Mouse (Mus musculus) heart, embryonic 13.5 days (tissue): ENCODE measurements at regions not wholly inside any gene's neighbourhood (a gene's known extent, or its start where the extent isn't known, plus 50 kb on each side); places are given as distances from the start of the nearest gene placed in this dataset.

Experiments
- ATAC-seq: fragments of 200-750 bp; cut with Nextera tagmentation; 2 replicates; pipeline ENCODE4 v1.8.0; 2017; ENCODE audit warnings: moderate TSS enrichment; ENCODE audit not compliant: insufficient number of reproducible peaks, low FRiP score, low TSS enrichment; ENCODE audit errors: extremely low read depth
- H3K27ac ChIP-seq: fragments of 300-500 bp; sonication (generic); replicated peaks from 2 replicates; pipeline ENCODE4 v1.5.1; 2015; ENCODE audit warnings: moderate library complexity, mild to moderate bottlenecking, inconsistent platforms
- H3K27me3 ChIP-seq: fragments of 300-500 bp; sonication (generic); replicated peaks from 2 replicates; pipeline ENCODE4 v1.6.1; 2015; ENCODE audit warnings: mild to moderate bottlenecking, inconsistent platforms
- H3K36me3 ChIP-seq: fragments of 300-500 bp; sonication (generic); 2 replicates; pipeline ENCODE4 v1.6.1; 2015; ENCODE audit warnings: mild to moderate bottlenecking, inconsistent platforms
- H3K4me1 ChIP-seq: fragments of 300-500 bp; sonication (generic); 2 replicates; pipeline ENCODE4 v1.6.1; 2015; ENCODE audit warnings: inconsistent platforms
- H3K4me2 ChIP-seq: fragments of 300-500 bp; sonication (generic); 2 replicates; pipeline ENCODE4 v1.6.1; 2015; ENCODE audit warnings: inconsistent platforms, mild to moderate bottlenecking, moderate library complexity
- H3K4me3 ChIP-seq: fragments of 300-500 bp; sonication (generic); 2 replicates; pipeline ENCODE4 v1.5.1; 2015; ENCODE audit warnings: moderate library complexity, mild to moderate bottlenecking, inconsistent platforms
- H3K9ac ChIP-seq: fragments of 300-500 bp; sonication (generic); 2 replicates; pipeline ENCODE4 v1.6.1; 2015; ENCODE audit warnings: inconsistent platforms, mild to moderate bottlenecking, moderate library complexity
- H3K9me3 ChIP-seq: fragments of 300-500 bp; sonication (generic); 2 replicates; pipeline ENCODE4 v1.6.1; 2016; ENCODE audit warnings: inconsistent platforms
- WGBS: fragments of 180-500 bp; shearing (Covaris S2); methylation state at CpG from one replicate; pipeline ENCODE4 v1.1.7; 2015; ENCODE audit warnings: mixed read lengths; 5-methylcytosine and 5-hydroxymethylcytosine counted together

GRCm38 (mm10) chr10:44755355-44755957 is 227.2 kb upstream of the Prdm1 start:
- 17% methylated on average over 6 of the region's 6 CpGs for WGBS
- H3K27me3 ChIP-seq = peaks cover 31% of the 10 kb centered on the region
- no peak for ATAC-seq
- no peak overlapping the region for H3K27ac ChIP-seq
- no peaks in the 10 kb centered on the region for H3K36me3 ChIP-seq
- no peak overlapping the region for H3K9ac ChIP-seq
- peaks cover 12% of the 10 kb centered on the region for H3K4me1 ChIP-seq
- no peak overlapping the region for H3K4me2 ChIP-seq
- no peak overlapping the region for H3K4me3 ChIP-seq
- no peaks in the 10 kb centered on the region for H3K9me3 ChIP-seq

- Histone ChIP-seq H3K9me3 (no peaks in the 10 kb centered on the region), H3K9ac (no peak overlapping the region), H3K4me3 (no peak overlapping the region), H3K27ac (no peak overlapping the region), H3K27me3 (peaks cover 31% of the 10 kb centered on the region), H3K4me1 (peaks cover 12% of the 10 kb centered on the region), H3K36me3 (no peaks in the 10 kb centered on the region), H3K4me2 (no peak overlapping the region)
- no peak for ATAC-seq
- 67% methylated on average over 4 of the region's 4 CpGs for WGBS
Measured at GRCm38 (mm10) chr10:44754930-44755329, 226.6 kb upstream of the Prdm1 start.

GRCm38 (mm10) chr10:44752719-44753390 is 224.6 kb upstream of the Prdm1 start:
- no peaks in the 10 kb centered on the region for H3K36me3 ChIP-seq
- peaks cover 29% of the 10 kb centered on the region for H3K27me3 ChIP-seq
- H3K27ac ChIP-seq = no peak overlapping the region
- no peak overlapping the region for H3K4me3 ChIP-seq
- peaks cover 12% of the 10 kb centered on the region for H3K4me1 ChIP-seq
- WGBS = 76% methylated on average over 8 of the region's 8 CpGs
- H3K4me2 ChIP-seq = no peak overlapping the region
- ATAC-seq = no peak
- no peaks in the 10 kb centered on the region for H3K9me3 ChIP-seq
- H3K9ac ChIP-seq = no peak overlapping the region

GRCm38 (mm10) chr10:44751061-44751460 is 222.8 kb upstream of the Prdm1 start:
- H3K4me2 ChIP-seq = no peak overlapping the region
- ATAC-seq = no peak
- peaks cover 12% of the 10 kb centered on the region for H3K4me1 ChIP-seq
- no peaks in the 10 kb centered on the region for H3K9me3 ChIP-seq
- H3K9ac ChIP-seq = no peak overlapping the region
- peaks cover 18% of the 10 kb centered on the region for H3K27me3 ChIP-seq
- H3K4me3 ChIP-seq = no peak overlapping the region
- WGBS = 79% methylated on average over 6 of the region's 6 CpGs
- no peaks in the 10 kb centered on the region for H3K36me3 ChIP-seq
- H3K27ac ChIP-seq = no peak overlapping the region

- no peak overlapping the region for H3K4me3 ChIP-seq
Measured at GRCm38 (mm10) chr10:44749206-44749605, 220.9 kb upstream of the Prdm1 start.

GRCm38 (mm10) chr10:44747419-44747818 is 219.1 kb upstream of the Prdm1 start:
- no peak overlapping the region for H3K4me2 ChIP-seq

More at GRCm38 (mm10) chr10:44749206-44749605, 220.9 kb upstream of the Prdm1 start:
- no peak overlapping the region for H3K4me2 ChIP-seq
- no peak for ATAC-seq
- H3K27me3 ChIP-seq = peaks cover 20% of the 10 kb centered on the region
- H3K36me3 ChIP-seq = no peaks in the 10 kb centered on the region
- 51% methylated on average over 4 of the region's 4 CpGs for WGBS
- no peaks in the 10 kb centered on the region for H3K4me1 ChIP-seq
- no peaks in the 10 kb centered on the region for H3K9me3 ChIP-seq
- no peak overlapping the region for H3K27ac ChIP-seq
- no peak overlapping the region for H3K9ac ChIP-seq

GRCm38 (mm10) chr10:44744221-44744620 is 215.9 kb upstream of the Prdm1 start:
- H3K27me3 ChIP-seq = 0 out of 2 replicates have a peak, but pooled peaks cover 7% of the 10 kb centered on the region
- no peaks in the 10 kb centered on the region for H3K4me1 ChIP-seq
- no peaks in the 10 kb centered on the region for H3K36me3 ChIP-seq
- no peaks in the 10 kb centered on the region for H3K9me3 ChIP-seq
- no peak overlapping the region for H3K4me2 ChIP-seq
- ATAC-seq = no peak
- H3K9ac ChIP-seq = no peak overlapping the region
- H3K4me3 ChIP-seq = no peak overlapping the region
- H3K27ac ChIP-seq = no peak overlapping the region
- 69% methylated on average over 2 of the region's 2 CpGs for WGBS

More at GRCm38 (mm10) chr10:44747419-44747818, 219.1 kb upstream of the Prdm1 start:
- Histone ChIP-seq H3K4me1 (no peaks in the 10 kb centered on the region), H3K9me3 (no peaks in the 10 kb centered on the region), H3K9ac (no peak overlapping the region), H3K36me3 (no peaks in the 10 kb centered on the region), H3K27ac (no peak overlapping the region), H3K4me3 (no peak overlapping the region), H3K27me3 (peaks cover 11% of the 10 kb centered on the region)
- 63% methylated on average over 3 of the region's 3 CpGs for WGBS
- no peak for ATAC-seq

- no peak for ATAC-seq
- H3K36me3 ChIP-seq = no peaks in the 10 kb centered on the region
- 79% methylated on average over 5 of the region's 5 CpGs for WGBS
- no peak overlapping the region for H3K4me2 ChIP-seq
- H3K9me3 ChIP-seq = no peaks in the 10 kb centered on the region
- H3K4me1 ChIP-seq = no peaks in the 10 kb centered on the region
- no peak overlapping the region for H3K9ac ChIP-seq
- no peak overlapping the region for H3K27ac ChIP-seq
- no peak overlapping the region for H3K4me3 ChIP-seq
- H3K27me3 ChIP-seq = no peaks in the 10 kb centered on the region
Measured at GRCm38 (mm10) chr10:44733641-44734040, 205.3 kb upstream of the Prdm1 start.

- no peaks in the 10 kb centered on the region for H3K4me1 ChIP-seq
- WGBS = 80% methylated on average over 8 of the region's 8 CpGs
- no peaks in the 10 kb centered on the region for H3K27me3 ChIP-seq
- H3K4me2 ChIP-seq = no peak overlapping the region
- H3K9ac ChIP-seq = no peak overlapping the region
- no peak overlapping the region for H3K4me3 ChIP-seq
- H3K9me3 ChIP-seq = no peaks in the 10 kb centered on the region
- H3K36me3 ChIP-seq = no peaks in the 10 kb centered on the region
- no peak overlapping the region for H3K27ac ChIP-seq
- no peak for ATAC-seq
Measured at GRCm38 (mm10) chr10:44730721-44731120, 202.4 kb upstream of the Prdm1 start.

- Histone ChIP-seq H3K9ac (no peak overlapping the region), H3K27ac (no peak overlapping the region), H3K36me3 (no peaks in the 10 kb centered on the region), H3K4me3 (no peak overlapping the region), H3K4me2 (no peak overlapping the region), H3K27me3 (no peaks in the 10 kb centered on the region), H3K9me3 (no peaks in the 10 kb centered on the region), H3K4me1 (no peaks in the 10 kb centered on the region)
- WGBS = 76% methylated on average over 4 of the region's 4 CpGs
- ATAC-seq = no peak
Measured at GRCm38 (mm10) chr10:44728963-44729362, 200.7 kb upstream of the Prdm1 start.

GRCm38 (mm10) chr10:44724575-44724974 is 196.3 kb upstream of the Prdm1 start:
- WGBS = 62% methylated on average over 3 of the region's 3 CpGs
- Histone ChIP-seq H3K4me1 (no peaks in the 10 kb centered on the region), H3K36me3 (no peaks in the 10 kb centered on the region), H3K9ac (no peak overlapping the region), H3K9me3 (no peaks in the 10 kb centered on the region), H3K4me2 (no peak overlapping the region), H3K27me3 (no peaks in the 10 kb centered on the region), H3K4me3 (no peak overlapping the region), H3K27ac (no peak overlapping the region)
- ATAC-seq = no peak

- WGBS = 37% methylated on average over 1 of the region's 1 CpGs
- no peaks in the 10 kb centered on the region for H3K27me3 ChIP-seq
- H3K4me2 ChIP-seq = no peak overlapping the region
- no peaks in the 10 kb centered on the region for H3K36me3 ChIP-seq
- no peak for ATAC-seq
- no peaks in the 10 kb centered on the region for H3K4me1 ChIP-seq
- no peak overlapping the region for H3K9ac ChIP-seq
- no peak overlapping the region for H3K27ac ChIP-seq
- no peak overlapping the region for H3K4me3 ChIP-seq
- H3K9me3 ChIP-seq = no peaks in the 10 kb centered on the region
Measured at GRCm38 (mm10) chr10:44723845-44724244, 195.5 kb upstream of the Prdm1 start.
